Mouse (Mus musculus): ENCODE data around the gene Fntb. TPM values are rescaled to one million over a fixed set of nuclear protein-coding genes. Genes with fewer than 3 reads are reported as not detected.

Gene Fntb
- total RNA-seq, 2 experiments from 2014 or later: 27.9 to 28.4 TPM

- Histone ChIP-seq H3K27ac (no peak overlapping the region), H3K4me3 (no peak overlapping the region)
- intact Hi-C loops (cut with DNase I): no loop called here
- TF ChIP-seq CTCF (IDR thresholded peaks at IDR 0.05): no peak
- DNase-seq (ENCODE audit: extremely low spot score in 1 of 2, low spot score in 2 of 2): no peak
Measured at GRCm38 (mm10) chr12:76918855-76919254, 153.5 kb downstream of the Fntb start.

GRCm38 (mm10) chr12:76920398-76920797, 155.0 kb downstream of the Fntb start:
- intact Hi-C loops (cut with DNase I): no loop called here
- H3K27ac ChIP-seq: no peak overlapping the region

GRCm38 (mm10) chr12:76920990-76921389, 155.6 kb downstream of the Fntb start:
- no peak overlapping the region for H3K27ac ChIP-seq
- no peak for DNase-seq (ENCODE audit: extremely low spot score in 1 of 2, low spot score in 2 of 2)
- H3K4me3 ChIP-seq: no peak overlapping the region
- TF ChIP-seq CTCF (IDR thresholded peaks at IDR 0.05): no peak
- intact Hi-C loops (cut with DNase I): no loop called here

More at GRCm38 (mm10) chr12:76920398-76920797, 155.0 kb downstream of the Fntb start:
- DNase-seq (ENCODE audit: extremely low spot score in 1 of 2, low spot score in 2 of 2): no peak
- TF ChIP-seq CTCF (IDR thresholded peaks at IDR 0.05): no peak
- no peak overlapping the region for H3K4me3 ChIP-seq

- intact Hi-C loops (cut with DNase I): no loop called here
- TF ChIP-seq CTCF (IDR thresholded peaks at IDR 0.05): no peak
- Histone ChIP-seq H3K27ac (no peak overlapping the region), H3K4me3 (no peak overlapping the region)
- DNase-seq (ENCODE audit: extremely low spot score in 1 of 2, low spot score in 2 of 2): no peak
Measured at GRCm38 (mm10) chr12:76923118-76923517, 157.7 kb downstream of the Fntb start.

GRCm38 (mm10) chr12:76924904-76925604, 159.7 kb downstream of the Fntb start:
- intact Hi-C loops (cut with DNase I): no loop called here
- no peak for TF ChIP-seq CTCF (IDR thresholded peaks at IDR 0.05)
- Histone ChIP-seq H3K27ac (no peak overlapping the region), H3K4me3 (no peak overlapping the region)
- no peak for DNase-seq (ENCODE audit: extremely low spot score in 1 of 2, low spot score in 2 of 2)

- DNase-seq (ENCODE audit: extremely low spot score in 1 of 2, low spot score in 2 of 2): no peak
- intact Hi-C loops (cut with DNase I): no loop called here
- Histone ChIP-seq H3K27ac (no peak overlapping the region), H3K4me3 (no peak overlapping the region)
- TF ChIP-seq CTCF (IDR thresholded peaks at IDR 0.05): no peak
Measured at GRCm38 (mm10) chr12:76926338-76926945, 161.1 kb downstream of the Fntb start.

GRCm38 (mm10) chr12:76927012-76927411, 161.6 kb downstream of the Fntb start:
- intact Hi-C loops (cut with DNase I): no loop called here
- Histone ChIP-seq H3K4me3 (no peak overlapping the region), H3K27ac (no peak overlapping the region)
- TF ChIP-seq CTCF (IDR thresholded peaks at IDR 0.05): no peak
- DNase-seq (ENCODE audit: extremely low spot score in 1 of 2, low spot score in 2 of 2): no peak

GRCm38 (mm10) chr12:76927539-76927938, 162.2 kb downstream of the Fntb start:
- no peak for TF ChIP-seq CTCF (IDR thresholded peaks at IDR 0.05)
- DNase-seq (ENCODE audit: extremely low spot score in 1 of 2, low spot score in 2 of 2): no peak
- intact Hi-C loops (cut with DNase I): no loop called here
- no peak overlapping the region for H3K27ac ChIP-seq
- H3K4me3 ChIP-seq: no peak overlapping the region

- Histone ChIP-seq H3K4me3 (no peak overlapping the region), H3K27ac (no peak overlapping the region)
- intact Hi-C loops (cut with DNase I): no loop called here
- no peak for TF ChIP-seq CTCF (IDR thresholded peaks at IDR 0.05)
- no peak for DNase-seq (ENCODE audit: extremely low spot score in 1 of 2, low spot score in 2 of 2)
Measured at GRCm38 (mm10) chr12:76930177-76930576, 164.8 kb downstream of the Fntb start.

- intact Hi-C loops (cut with DNase I): no loop called here
- no peak for TF ChIP-seq CTCF (IDR thresholded peaks at IDR 0.05)
- H3K27ac ChIP-seq: peak overlapping the region; percentile 29
Measured at GRCm38 (mm10) chr12:76931739-76932687, 166.6 kb downstream of the Fntb start.

GRCm38 (mm10) chr12:76932688-76933060, 167.3 kb downstream of the Fntb start:
- TF ChIP-seq CTCF (IDR thresholded peaks at IDR 0.05): no peak
- Histone ChIP-seq H3K4me3 (no peak overlapping the region), H3K27ac (no peak overlapping the region)
- intact Hi-C loops (cut with DNase I): no loop called here
- no peak for DNase-seq (ENCODE audit: extremely low spot score in 1 of 2, low spot score in 2 of 2)

More at GRCm38 (mm10) chr12:76931739-76932687, 166.6 kb downstream of the Fntb start:
- no peak for DNase-seq (ENCODE audit: extremely low spot score in 1 of 2, low spot score in 2 of 2)
- H3K4me3 ChIP-seq: no peak overlapping the region

- Histone ChIP-seq H3K4me3 (no peak overlapping the region), H3K27ac (no peak overlapping the region)
- no peak for DNase-seq (ENCODE audit: extremely low spot score in 1 of 2, low spot score in 2 of 2)
- no peak for TF ChIP-seq CTCF (IDR thresholded peaks at IDR 0.05)
- intact Hi-C loops (cut with DNase I): no loop called here
Measured at GRCm38 (mm10) chr12:76934438-76934837, 169.0 kb downstream of the Fntb start.

Measured in left cerebral cortex, adult 2 months (tissue).